Mouse (Mus musculus): ENCODE results near the gene Gpc2. TPM values are rescaled to one million over a fixed set of nuclear protein-coding genes. Genes with fewer than 3 reads are reported as not detected.

Gene Gpc2
- polyA plus RNA-seq, 1 experiment from 2014 or later: 5.7 TPM

DNA sequence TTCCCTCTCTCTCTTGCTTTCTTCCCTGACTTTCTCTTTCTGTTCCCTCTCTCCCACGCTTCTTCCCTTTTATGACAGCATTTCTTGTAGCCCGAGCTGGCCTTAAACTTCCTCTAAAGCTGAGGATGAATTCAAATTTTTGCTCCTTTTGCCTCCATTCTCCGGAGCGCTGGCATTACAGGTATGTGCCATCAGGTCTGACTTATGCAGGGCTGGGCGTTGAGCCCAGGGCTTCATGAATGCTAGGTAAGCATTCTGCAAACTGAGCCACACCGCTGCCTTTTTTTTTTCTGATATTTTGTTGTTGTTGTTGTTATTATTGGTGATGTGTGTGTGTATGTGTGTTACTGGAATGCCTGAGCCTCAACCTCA, 15.6 kb downstream of the Gpc2 start:
- Histone ChIP-seq H3K4me1 (ENCODE audit: control insufficient read depth, insufficient read depth, low read length) (peaks cover 14% of the 10 kb centered on the region), H3K9ac (ENCODE audit: low read length) (peak overlapping the region; percentile 96), H3K27me3 (ENCODE audit: control insufficient read depth, insufficient read depth, low read length) (no peaks in the 10 kb centered on the region), H3K9me3 (replicated peaks; ENCODE audit: control insufficient read depth, low read length) (no peaks in the 10 kb centered on the region), H3K4me3 (ENCODE audit: low read length) (peak overlapping the region; percentile 93), H3K36me3 (ENCODE audit: control insufficient read depth, insufficient read depth) (peaks cover 4% of the 10 kb centered on the region), H3K4me2 (ENCODE audit: low read depth, low read length) (peak overlapping the region; percentile 88), H3K27ac (ENCODE audit: low read length) (peak overlapping the region; percentile 76; the same call in 1 of the 2 replicates)
- WGBS: 9% methylated on average over 6 of the region's 6 CpGs
- no peak for ATAC-seq (replicated peaks; ENCODE audit: extremely low read depth, insufficient read depth, low FRiP score)

DNA sequence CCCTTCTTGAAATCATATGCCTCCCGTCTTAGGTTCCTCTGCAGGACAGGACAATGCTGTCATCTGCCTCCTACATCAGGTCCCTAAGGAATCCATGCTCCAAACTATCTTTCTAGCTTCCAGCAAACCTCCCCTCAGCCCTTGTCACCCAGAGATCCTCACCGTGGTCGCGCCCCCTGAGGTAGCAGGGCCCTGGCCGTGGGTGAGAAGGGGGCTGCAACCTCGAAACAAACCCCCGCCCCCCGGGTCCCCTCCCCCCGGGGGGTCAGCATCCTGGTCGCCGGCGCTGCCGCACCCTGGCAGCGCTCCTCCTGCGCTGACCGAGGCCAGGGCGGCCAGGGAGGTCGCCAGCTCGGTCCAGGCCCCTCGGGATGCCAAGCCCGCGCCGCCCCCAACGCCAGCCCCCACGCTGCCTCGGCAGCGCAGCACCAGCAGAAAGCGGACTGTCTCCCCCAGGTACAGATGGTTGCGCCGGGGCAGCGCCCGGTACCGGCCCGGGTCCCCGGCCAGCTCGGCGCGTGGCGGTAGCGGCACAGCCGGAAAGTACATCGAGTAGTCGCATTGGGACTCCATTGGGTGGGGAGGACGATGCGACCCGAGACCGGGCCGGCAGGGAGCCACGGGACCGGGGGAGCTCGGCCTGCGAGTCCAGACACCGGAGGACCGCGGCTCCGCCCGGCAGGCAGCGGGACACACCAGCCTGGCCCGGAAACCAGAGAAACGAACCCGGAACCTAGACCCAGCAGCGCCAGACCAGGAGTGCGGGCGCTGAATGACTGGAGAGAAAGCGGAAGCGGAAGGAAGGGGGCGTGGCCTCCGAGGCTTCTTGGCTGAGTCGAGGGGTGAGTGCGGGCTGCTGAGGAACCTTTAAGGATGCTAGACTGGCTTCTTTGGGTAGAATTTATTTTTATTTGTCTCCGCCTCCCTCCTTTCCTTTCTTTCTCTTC, 16.3 kb downstream of the Gpc2 start, which contains the start of gene BC037034:
BC037034 (minus strand) TSS at position 774 of the 947 bp plus-strand sequence.
- Histone ChIP-seq H3K36me3 (ENCODE audit: control insufficient read depth, insufficient read depth) (peaks cover 9% of the 10 kb centered on the region), H3K4me1 (ENCODE audit: control insufficient read depth, insufficient read depth, low read length) (peaks cover 21% of the 10 kb centered on the region), H3K27ac (ENCODE audit: low read length) (peak within 1 kb of the TSS; percentile 76), H3K4me2 (ENCODE audit: low read depth, low read length) (peak within 1 kb of the TSS; percentile 88), H3K9me3 (replicated peaks; ENCODE audit: control insufficient read depth, low read length) (no peaks in the 10 kb centered on the region), H3K27me3 (ENCODE audit: control insufficient read depth, insufficient read depth, low read length) (no peaks in the 10 kb centered on the region), H3K4me3 (ENCODE audit: low read length) (peak within 1 kb of the TSS; percentile 93), H3K9ac (ENCODE audit: low read length) (peak within 1 kb of the TSS; percentile 96)
- peak; percentile 79 for ATAC-seq (replicated peaks; ENCODE audit: extremely low read depth, insufficient read depth, low FRiP score)
- WGBS: 1% methylated on average over 71 of the region's 71 CpGs

GRCm38 (mm10) chr5:138262582-138263240, 17.1 kb downstream of the Gpc2 start:
- H3K9ac ChIP-seq (ENCODE audit: low read length): peak overlapping the region; percentile 96
- H3K27ac ChIP-seq (ENCODE audit: low read length): no peak overlapping the region
- H3K27me3 ChIP-seq (ENCODE audit: control insufficient read depth, insufficient read depth, low read length): no peaks in the 10 kb centered on the region
- no peak for ATAC-seq (replicated peaks; ENCODE audit: extremely low read depth, insufficient read depth, low FRiP score)
- H3K9me3 ChIP-seq (replicated peaks; ENCODE audit: control insufficient read depth, low read length): no peaks in the 10 kb centered on the region
- H3K36me3 ChIP-seq (ENCODE audit: control insufficient read depth, insufficient read depth): peaks cover 10% of the 10 kb centered on the region
- peaks cover 22% of the 10 kb centered on the region for H3K4me1 ChIP-seq (ENCODE audit: control insufficient read depth, insufficient read depth, low read length)
- H3K4me2 ChIP-seq (ENCODE audit: low read depth, low read length): peak overlapping the region; percentile 88
- 50% methylated on average over 18 of the region's 18 CpGs for WGBS
- peak overlapping the region; percentile 93 for H3K4me3 ChIP-seq (ENCODE audit: low read length)

GRCm38 (mm10) chr5:138262001-138262400, 17.8 kb downstream of the Gpc2 start:
- Histone ChIP-seq H3K4me3 (ENCODE audit: low read length) (no peak overlapping the region), H3K9ac (ENCODE audit: low read length) (no peak overlapping the region), H3K27me3 (ENCODE audit: control insufficient read depth, insufficient read depth, low read length) (no peaks in the 10 kb centered on the region), H3K27ac (ENCODE audit: low read length) (no peak overlapping the region), H3K36me3 (ENCODE audit: control insufficient read depth, insufficient read depth) (peaks cover 14% of the 10 kb centered on the region), H3K4me2 (ENCODE audit: low read depth, low read length) (no peak overlapping the region), H3K4me1 (ENCODE audit: control insufficient read depth, insufficient read depth, low read length) (peaks cover 22% of the 10 kb centered on the region), H3K9me3 (replicated peaks; ENCODE audit: control insufficient read depth, low read length) (no peaks in the 10 kb centered on the region)
- WGBS: 67% methylated on average over 4 of the region's 4 CpGs
- ATAC-seq (replicated peaks; ENCODE audit: extremely low read depth, insufficient read depth, low FRiP score): no peak

GRCm38 (mm10) chr5:138260834-138261233, 19.0 kb downstream of the Gpc2 start:
- Histone ChIP-seq H3K4me1 (ENCODE audit: control insufficient read depth, insufficient read depth, low read length) (peaks cover 28% of the 10 kb centered on the region), H3K9ac (ENCODE audit: low read length) (no peak overlapping the region)

DNA sequence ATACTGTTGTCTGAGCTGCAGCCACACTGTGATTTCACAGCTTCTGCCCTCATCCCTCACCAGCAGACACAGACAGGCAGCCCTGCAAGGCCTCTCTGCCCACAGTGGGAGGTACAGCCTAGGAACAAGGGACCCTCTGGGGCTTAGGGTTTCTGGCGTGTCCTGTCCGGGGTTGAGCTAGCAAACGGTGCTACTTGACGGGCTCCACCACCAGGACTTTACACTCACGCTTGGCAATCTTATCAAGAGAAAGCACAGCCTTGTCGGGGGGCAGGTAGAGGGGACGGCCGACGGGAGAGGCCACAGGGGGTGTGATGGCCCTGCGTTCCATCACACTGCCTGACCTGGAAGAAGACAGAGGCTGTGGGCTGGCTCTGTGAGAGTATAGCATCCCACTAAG, 19.8 kb downstream of the Gpc2 start:
- Histone ChIP-seq H3K4me2 (ENCODE audit: low read depth, low read length) (no peak overlapping the region), H3K36me3 (ENCODE audit: control insufficient read depth, insufficient read depth) (peaks cover 14% of the 10 kb centered on the region), H3K27ac (ENCODE audit: low read length) (no peak overlapping the region), H3K9ac (ENCODE audit: low read length) (0 out of 2 replicates have a peak overlapping the region, but pooled peaks have one; percentile 9), H3K27me3 (ENCODE audit: control insufficient read depth, insufficient read depth, low read length) (no peaks in the 10 kb centered on the region), H3K4me3 (ENCODE audit: low read length) (no peak overlapping the region), H3K9me3 (replicated peaks; ENCODE audit: control insufficient read depth, low read length) (no peaks in the 10 kb centered on the region), H3K4me1 (ENCODE audit: control insufficient read depth, insufficient read depth, low read length) (peaks cover 28% of the 10 kb centered on the region)
- WGBS: 55% methylated on average over 10 of the region's 10 CpGs
- no peak for ATAC-seq (replicated peaks; ENCODE audit: extremely low read depth, insufficient read depth, low FRiP score)

More at GRCm38 (mm10) chr5:138260834-138261233, 19.0 kb downstream of the Gpc2 start:
- Histone ChIP-seq H3K27ac (ENCODE audit: low read length) (no peak overlapping the region), H3K4me2 (ENCODE audit: low read depth, low read length) (no peak overlapping the region), H3K27me3 (ENCODE audit: control insufficient read depth, insufficient read depth, low read length) (no peaks in the 10 kb centered on the region), H3K9me3 (replicated peaks; ENCODE audit: control insufficient read depth, low read length) (no peaks in the 10 kb centered on the region), H3K36me3 (ENCODE audit: control insufficient read depth, insufficient read depth) (peaks cover 14% of the 10 kb centered on the region), H3K4me3 (ENCODE audit: low read length) (no peak overlapping the region)
- 48% methylated on average over 11 of the region's 11 CpGs for WGBS
- no peak for ATAC-seq (replicated peaks; ENCODE audit: extremely low read depth, insufficient read depth, low FRiP score)

DNA sequence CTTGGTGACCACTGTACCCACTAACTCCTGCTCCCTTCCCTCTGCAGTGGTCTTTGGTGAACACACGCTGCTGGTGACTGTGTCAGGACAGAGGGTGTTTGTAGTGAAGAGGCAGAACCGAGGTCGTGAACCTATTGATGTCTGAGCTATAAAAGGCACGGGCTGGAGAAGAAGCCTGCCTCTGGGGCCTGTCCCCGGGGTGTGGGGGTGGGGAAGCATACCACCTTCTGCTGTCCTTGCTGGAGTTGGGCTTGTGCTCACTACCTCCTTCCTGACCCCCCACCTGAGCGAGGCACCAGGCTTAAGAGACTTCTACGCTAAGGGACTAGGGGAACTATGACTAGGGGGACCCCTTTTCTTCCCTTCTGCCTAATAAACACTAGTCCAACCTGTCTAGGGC, 20.8 kb downstream of the Gpc2 start:
- Histone ChIP-seq H3K27ac (ENCODE audit: low read length) (no peak overlapping the region), H3K4me2 (ENCODE audit: low read depth, low read length) (no peak overlapping the region), H3K4me1 (ENCODE audit: control insufficient read depth, insufficient read depth, low read length) (peaks cover 25% of the 10 kb centered on the region), H3K36me3 (ENCODE audit: control insufficient read depth, insufficient read depth) (peaks cover 14% of the 10 kb centered on the region), H3K9ac (ENCODE audit: low read length) (no peak overlapping the region), H3K4me3 (ENCODE audit: low read length) (no peak overlapping the region), H3K9me3 (replicated peaks; ENCODE audit: control insufficient read depth, low read length) (no peaks in the 10 kb centered on the region), H3K27me3 (ENCODE audit: control insufficient read depth, insufficient read depth, low read length) (no peaks in the 10 kb centered on the region)
- ATAC-seq (replicated peaks; ENCODE audit: extremely low read depth, insufficient read depth, low FRiP score): no peak
- 46% methylated on average over 7 of the region's 7 CpGs for WGBS

- H3K4me2 ChIP-seq (ENCODE audit: low read depth, low read length): no peak overlapping the region
- 60% methylated on average over 6 of the region's 6 CpGs for WGBS
- ATAC-seq (replicated peaks; ENCODE audit: extremely low read depth, insufficient read depth, low FRiP score): no peak
- no peak overlapping the region for H3K9ac ChIP-seq (ENCODE audit: low read length)
- H3K27ac ChIP-seq (ENCODE audit: low read length): no peak overlapping the region
- no peaks in the 10 kb centered on the region for H3K27me3 ChIP-seq (ENCODE audit: control insufficient read depth, insufficient read depth, low read length)
- H3K4me3 ChIP-seq (ENCODE audit: low read length): no peak overlapping the region
- H3K9me3 ChIP-seq (replicated peaks; ENCODE audit: control insufficient read depth, low read length): no peaks in the 10 kb centered on the region
- peaks cover 14% of the 10 kb centered on the region for H3K36me3 ChIP-seq (ENCODE audit: control insufficient read depth, insufficient read depth)
- peaks cover 25% of the 10 kb centered on the region for H3K4me1 ChIP-seq (ENCODE audit: control insufficient read depth, insufficient read depth, low read length)
Observed at GRCm38 (mm10) chr5:138258542-138258941, 21.3 kb downstream of the Gpc2 start.

GRCm38 (mm10) chr5:138258078-138258477, 21.7 kb downstream of the Gpc2 start:
- H3K4me1 ChIP-seq (ENCODE audit: control insufficient read depth, insufficient read depth, low read length): peaks cover 24% of the 10 kb centered on the region

More at GRCm38 (mm10) chr5:138258078-138258477, 21.7 kb downstream of the Gpc2 start:
- no peak overlapping the region for H3K9ac ChIP-seq (ENCODE audit: low read length)
- H3K36me3 ChIP-seq (ENCODE audit: control insufficient read depth, insufficient read depth): peaks cover 14% of the 10 kb centered on the region
- ATAC-seq (replicated peaks; ENCODE audit: extremely low read depth, insufficient read depth, low FRiP score): no peak
- no peak overlapping the region for H3K27ac ChIP-seq (ENCODE audit: low read length)
- H3K9me3 ChIP-seq (replicated peaks; ENCODE audit: control insufficient read depth, low read length): no peaks in the 10 kb centered on the region; the same call in 1 of the 2 replicates
- no peak overlapping the region for H3K4me2 ChIP-seq (ENCODE audit: low read depth, low read length)
- no peaks in the 10 kb centered on the region for H3K27me3 ChIP-seq (ENCODE audit: control insufficient read depth, insufficient read depth, low read length)
- no peak overlapping the region for H3K4me3 ChIP-seq (ENCODE audit: low read length)
- 80% methylated on average over 3 of the region's 3 CpGs for WGBS
